Mouse (Mus musculus) bone marrow macrophage, adult 2 months (primary cell): ENCODE measurements around the gene Emid1.

Experiments
- CTCF ChIP-seq: IDR thresholded peaks from 2 replicates; pipeline ENCODE4 v1.5.1; 2012; ENCODE audit warnings: low read depth, mild to moderate bottlenecking, low read length, moderate library complexity
- POLR2A ChIP-seq: IDR thresholded peaks from 2 replicates; pipeline ENCODE4 v1.6.1; 2012; ENCODE audit warnings: mild to moderate bottlenecking, low read depth, low read length, borderline replicate concordance

- TF ChIP-seq POLR2A (no peak), CTCF (no peak)
Measured at GRCm38 (mm10) chr11:5089147-5089546, 62.9 kb downstream of the Emid1 start.
